Mouse (Mus musculus) c-Kit-positive CD71-positive TER-119-positive erythroid progenitor cells, embryonic 14.5 days (primary cell): ENCODE results near the gene Tns3.
"Not testable (repeated sequence)": the region's sequence is repeated elsewhere in the genome, so short reads cannot be mapped to it uniquely, and the experiment has no call there.

Source experiments
- DNase-seq: peaks from one replicate; pipeline ENCODE4 v3.0.0-alpha.2; 2013; ENCODE audit warnings: low spot score

Gene Tns3

GRCm38 (mm10) chr11:8574562-8574961 lies 89.8 kb downstream of the Tns3 start:
- no peak for DNase-seq

- DNase-seq: no peak
These were observed 91.6 kb downstream of the Tns3 start for GRCm38 (mm10) chr11:8572762-8573161.

- no peak for DNase-seq
These were observed 94.9 kb downstream of the Tns3 start for GRCm38 (mm10) chr11:8569232-8570028.

- DNase-seq: no peak
These were observed 95.5 kb downstream of the Tns3 start for GRCm38 (mm10) chr11:8568829-8569228.

GRCm38 (mm10) chr11:8566250-8566853 lies 98.0 kb downstream of the Tns3 start:
- no peak for DNase-seq

- DNase-seq: no peak
These were observed 105.5 kb downstream of the Tns3 start for GRCm38 (mm10) chr11:8558761-8559282.

- no peak for DNase-seq
These were observed 106.1 kb downstream of the Tns3 start for GRCm38 (mm10) chr11:8558258-8558657.

GRCm38 (mm10) chr11:8557006-8557405 lies 107.3 kb downstream of the Tns3 start:
- DNase-seq: no peak

GRCm38 (mm10) chr11:8551710-8552109 lies 112.6 kb downstream of the Tns3 start:
- DNase-seq: no peak

GRCm38 (mm10) chr11:8547661-8548060 lies 116.7 kb downstream of the Tns3 start:
- DNase-seq: no peak

- peak; percentile 4 for DNase-seq
These were observed 118.5 kb downstream of the Tns3 start for GRCm38 (mm10) chr11:8545798-8546197.

GRCm38 (mm10) chr11:8544355-8544754 lies 120.0 kb downstream of the Tns3 start:
- no peak for DNase-seq

GRCm38 (mm10) chr11:8541222-8541815 lies 123.0 kb downstream of the Tns3 start:
- no peak for DNase-seq

- no peak for DNase-seq
These were observed 124.6 kb downstream of the Tns3 start for GRCm38 (mm10) chr11:8539593-8540265.

GRCm38 (mm10) chr11:8537013-8537614 lies 127.2 kb downstream of the Tns3 start:
- DNase-seq: no peak

GRCm38 (mm10) chr11:8534893-8535292 lies 129.4 kb downstream of the Tns3 start:
- DNase-seq: peak; percentile 25

- not testable (repeated sequence) for DNase-seq
These were observed 131.6 kb downstream of the Tns3 start for GRCm38 (mm10) chr11:8532771-8533170.

- no peak for DNase-seq
These were observed 132.1 kb downstream of the Tns3 start for GRCm38 (mm10) chr11:8532112-8532747.

- DNase-seq: no peak
These were observed 133.8 kb downstream of the Tns3 start for GRCm38 (mm10) chr11:8530506-8530905.

- DNase-seq: no peak
These were observed 134.3 kb downstream of the Tns3 start for GRCm38 (mm10) chr11:8530036-8530435.

- DNase-seq: no peak
These were observed 138.7 kb downstream of the Tns3 start for GRCm38 (mm10) chr11:8525463-8526145.
